Mouse (Mus musculus) bone marrow, adult 2 months (tissue): Measurements from ENCODE around the gene Cpne4. TPM values are rescaled to one million over a fixed set of nuclear protein-coding genes. Genes with fewer than 3 reads are reported as not detected.
A peak's percentile ranks its signal among the peaks of the same experiment; 100 is the strongest.

ENCODE experiments used
- H3K27ac ChIP-seq: fragments of 200-500 bp; 2 replicates; pipeline ENCODE4 v1.5.1; 2012; ENCODE audit warnings: low read depth, mild to moderate bottlenecking, control low read depth, inconsistent platforms, low read length; ENCODE audit not compliant: control insufficient read depth, poor library complexity, insufficient read depth
- H3K4me1 ChIP-seq: fragments of 200-500 bp; 2 replicates; pipeline ENCODE4 v1.6.1; 2011; ENCODE audit warnings: low read length; ENCODE audit not compliant: control insufficient read depth, insufficient read depth
- H3K4me3 ChIP-seq: fragments of 200-500 bp; replicated peaks from 2 replicates; pipeline ENCODE3; 2011; ENCODE audit warnings: mild to moderate bottlenecking, low read depth, low read length, control low read depth; ENCODE audit not compliant: control insufficient read depth
- CTCF ChIP-seq: fragments of 200-500 bp; IDR thresholded peaks from 2 replicates; pipeline ENCODE4 v1.5.1; 2011; ENCODE audit warnings: low read length, control low read depth; ENCODE audit not compliant: control insufficient read depth, insufficient read depth
- POLR2A ChIP-seq: fragments of 200-500 bp; IDR thresholded peaks from 2 replicates; pipeline ENCODE4 v1.6.1; 2011; ENCODE audit warnings: low read depth, mild to moderate bottlenecking, control low read depth, low read length, borderline replicate concordance; ENCODE audit not compliant: control insufficient read depth
- WGBS: fragments of 180-500 bp; shearing (Covaris S2); methylation state at CpG from one replicate; pipeline ENCODE4 v1.1.7; 2018; 5-methylcytosine and 5-hydroxymethylcytosine counted together
- polyA plus RNA-seq: library from polyadenylated mRNA; stranded (reverse); fragments of >200 nt; gene quantifications from 2 replicates; pipeline ENCODE4 v1.2.4, GENCODE M21; 2011; ENCODE audit warnings: low replicate concordance; ENCODE audit not compliant: missing spikeins, insufficient read depth, insufficient read length

Cpne4 gene
- polyA plus RNA-seq, 1 experiment, result not detected

GRCm38 (mm10) chr9:104574476-104574875, 27.4 kb downstream of the Cpne4 start:
- Histone ChIP-seq H3K27ac (no peak overlapping the region), H3K4me3 (no peak overlapping the region), H3K4me1 (no peaks in the 10 kb centered on the region)
- TF ChIP-seq CTCF (peak; percentile 55; the same call in 1 of the 2 replicates), POLR2A (no peak)
- 2% methylated on average over 6 of the region's 6 CpGs for WGBS

- 67% methylated on average over 6 of the region's 6 CpGs for WGBS
- H3K27ac ChIP-seq, result no peak overlapping the region
- TF ChIP-seq POLR2A (no peak), CTCF (no peak)
- H3K4me3 ChIP-seq, result no peak overlapping the region
- no peaks in the 10 kb centered on the region for H3K4me1 ChIP-seq
Observed at GRCm38 (mm10) chr9:104581921-104582624, 35.0 kb downstream of the Cpne4 start.

GRCm38 (mm10) chr9:104582675-104583074, 35.6 kb downstream of the Cpne4 start:
- TF ChIP-seq POLR2A, result no peak
- TF ChIP-seq CTCF, result no peak
- no peak overlapping the region for H3K27ac ChIP-seq
- WGBS, result 66% methylated on average over 6 of the region's 6 CpGs
- no peaks in the 10 kb centered on the region for H3K4me1 ChIP-seq
- no peak overlapping the region for H3K4me3 ChIP-seq

GRCm38 (mm10) chr9:104594550-104594949, 47.5 kb downstream of the Cpne4 start:
- no peak for TF ChIP-seq POLR2A
- no peak for TF ChIP-seq CTCF
- no peaks in the 10 kb centered on the region for H3K4me1 ChIP-seq
- WGBS, result 40% methylated on average over 5 of the region's 5 CpGs
- no peak overlapping the region for H3K4me3 ChIP-seq
- H3K27ac ChIP-seq, result no peak overlapping the region

- TF ChIP-seq CTCF (no peak), POLR2A (no peak)
- Histone ChIP-seq H3K4me1 (no peaks in the 10 kb centered on the region), H3K27ac (no peak overlapping the region), H3K4me3 (no peak overlapping the region)
- 54% methylated on average over 2 of the region's 2 CpGs for WGBS
Observed at GRCm38 (mm10) chr9:104594979-104595378, 47.9 kb downstream of the Cpne4 start.

- Histone ChIP-seq H3K4me1 (no peaks in the 10 kb centered on the region), H3K4me3 (no peak overlapping the region), H3K27ac (no peak overlapping the region)
- TF ChIP-seq CTCF (no peak), POLR2A (no peak)
- 65% methylated on average over 6 of the region's 6 CpGs for WGBS
Observed at GRCm38 (mm10) chr9:104612523-104612922, 65.4 kb downstream of the Cpne4 start.

GRCm38 (mm10) chr9:104616691-104617090, 69.6 kb downstream of the Cpne4 start:
- WGBS, result 71% methylated on average over 6 of the region's 6 CpGs
- Histone ChIP-seq H3K27ac (no peak overlapping the region), H3K4me3 (no peak overlapping the region), H3K4me1 (no peaks in the 10 kb centered on the region)
- TF ChIP-seq CTCF (no peak), POLR2A (no peak)

GRCm38 (mm10) chr9:104623564-104623963, 76.5 kb downstream of the Cpne4 start:
- H3K27ac ChIP-seq, result no peak overlapping the region
- TF ChIP-seq CTCF (no peak), POLR2A (no peak)
- H3K4me3 ChIP-seq, result no peak overlapping the region
- 73% methylated on average over 4 of the region's 4 CpGs for WGBS
- H3K4me1 ChIP-seq, result no peaks in the 10 kb centered on the region
